Mouse (Mus musculus): ENCODE measurements around the gene Nek9. TPM values are rescaled to one million over a fixed set of nuclear protein-coding genes. Genes with fewer than 3 reads are reported as not detected.

The Nek9 gene
- polyA plus RNA-seq, 1 experiment from 2014 or later: 23.0 TPM

DNA sequence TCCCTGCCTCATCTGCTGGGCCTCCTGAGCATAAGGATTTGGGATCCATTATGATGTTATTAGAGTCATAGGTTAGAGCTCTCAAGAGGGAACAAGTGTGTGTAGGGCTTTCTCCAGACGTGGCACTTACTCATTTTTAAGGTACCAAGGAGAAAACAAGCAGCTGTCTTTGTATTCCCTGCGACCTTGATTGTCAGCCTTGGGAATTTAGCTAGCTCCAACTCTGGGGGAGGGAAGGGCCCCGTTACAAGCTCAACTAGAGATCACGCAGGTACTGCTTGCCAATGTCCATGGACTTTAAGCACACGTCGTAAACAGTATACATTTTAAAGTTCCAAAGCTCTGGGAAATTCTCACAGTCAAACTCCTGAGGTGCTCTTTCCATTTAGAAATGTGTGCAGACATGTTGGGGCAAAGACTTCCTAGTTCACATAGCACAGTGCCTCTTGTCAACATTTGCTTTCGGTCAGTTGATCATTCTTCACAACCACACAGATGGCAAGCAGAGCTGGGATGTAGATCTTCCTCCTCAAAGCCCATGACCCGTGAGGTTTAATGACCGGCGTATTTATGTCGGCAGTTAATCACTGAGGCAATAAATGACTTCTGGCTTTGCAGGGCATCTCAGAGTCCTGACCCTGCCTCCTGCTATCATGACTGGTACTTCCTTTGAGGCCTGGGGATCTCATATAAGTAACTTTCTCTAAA lies 40.9 kb downstream of the Nek9 start:
- Histone ChIP-seq H3K27ac (peak overlapping the region; percentile 80), H3K36me3 (peaks cover 43% of the 10 kb centered on the region), H3K9me3 (replicated peaks) (peaks cover 13% of the 10 kb centered on the region; the same call in 1 of the 2 replicates), H3K4me3 (replicated peaks) (no peak overlapping the region), H3K4me2 (no peak overlapping the region), H3K4me1 (peaks cover 35% of the 10 kb centered on the region), H3K9ac (no peak overlapping the region), H3K27me3 (no peaks in the 10 kb centered on the region)
- 22% methylated on average over 11 of the region's 11 CpGs for WGBS
- ATAC-seq (replicated peaks; ENCODE audit: low FRiP score): peak; percentile 85

DNA sequence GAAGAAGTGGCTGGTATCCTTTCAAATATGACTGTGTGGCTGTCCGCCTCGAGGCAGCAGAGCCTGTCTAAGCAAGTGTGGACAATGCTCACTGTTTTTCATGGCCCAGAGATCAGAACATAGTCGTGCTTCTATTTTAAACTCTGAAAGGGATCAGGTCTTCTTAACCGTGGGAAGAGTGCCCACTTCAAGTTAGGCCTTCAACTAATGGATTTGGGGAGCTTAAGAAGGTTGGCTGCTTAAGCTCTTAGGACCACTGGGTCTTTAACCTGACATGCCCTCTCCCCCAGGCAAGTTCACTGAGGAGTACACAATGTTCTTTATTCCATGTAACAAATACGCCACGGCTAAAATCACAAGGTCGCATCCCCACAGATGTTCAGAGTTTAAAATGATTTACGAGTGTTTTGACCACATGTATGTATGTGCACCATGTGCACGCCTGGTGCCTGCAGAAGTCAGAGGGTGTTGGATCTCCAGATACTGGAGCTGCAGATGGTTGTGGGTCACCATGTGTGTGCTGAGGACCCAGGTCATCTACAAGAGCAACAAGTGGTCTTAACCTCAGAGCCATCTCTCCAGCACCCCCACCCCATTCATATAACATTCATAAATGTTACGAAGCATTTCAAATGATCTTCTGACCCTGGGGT lies 41.7 kb downstream of the Nek9 start:
- H3K9me3 ChIP-seq (replicated peaks): peaks cover 16% of the 10 kb centered on the region; the same call in 1 of the 2 replicates
- 38% methylated on average over 10 of the region's 10 CpGs for WGBS
- no peaks in the 10 kb centered on the region for H3K27me3 ChIP-seq
- no peak overlapping the region for H3K9ac ChIP-seq
- H3K27ac ChIP-seq: peak overlapping the region; percentile 80
- no peak overlapping the region for H3K4me2 ChIP-seq
- H3K4me3 ChIP-seq (replicated peaks): no peak overlapping the region
- H3K36me3 ChIP-seq: peaks cover 36% of the 10 kb centered on the region
- H3K4me1 ChIP-seq: peaks cover 35% of the 10 kb centered on the region
- peak; percentile 57; the same call in 1 of the 2 replicates for ATAC-seq (replicated peaks; ENCODE audit: low FRiP score)

DNA sequence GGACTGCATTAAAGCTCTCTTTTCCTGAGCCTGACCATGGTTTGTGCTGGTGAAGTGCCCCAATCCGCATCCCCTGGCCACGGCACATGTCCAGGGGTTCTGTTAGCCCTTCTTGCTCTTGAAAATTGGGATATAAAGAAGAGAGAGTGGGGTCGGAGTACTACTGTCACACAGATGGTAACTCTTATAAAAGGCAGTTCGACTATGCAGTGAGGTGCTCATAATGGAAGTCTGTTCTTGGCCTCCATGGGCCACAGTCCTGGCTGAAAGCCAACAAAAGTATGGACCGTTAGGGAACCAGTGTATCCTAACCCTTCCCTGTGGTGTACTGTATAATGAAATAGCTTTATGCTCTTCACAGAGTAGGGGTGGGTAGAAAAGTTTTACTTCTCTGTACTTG lies 42.2 kb downstream of the Nek9 start:
- Histone ChIP-seq H3K4me3 (replicated peaks) (no peak overlapping the region), H3K9ac (no peak overlapping the region), H3K27me3 (no peaks in the 10 kb centered on the region), H3K27ac (peak overlapping the region; percentile 80; the same call in 1 of the 2 replicates), H3K4me1 (peaks cover 35% of the 10 kb centered on the region), H3K4me2 (no peak overlapping the region), H3K36me3 (peaks cover 31% of the 10 kb centered on the region), H3K9me3 (replicated peaks) (peaks cover 16% of the 10 kb centered on the region; the same call in 1 of the 2 replicates)
- ATAC-seq (replicated peaks; ENCODE audit: low FRiP score): no peak
- WGBS: 65% methylated on average over 5 of the region's 5 CpGs

DNA sequence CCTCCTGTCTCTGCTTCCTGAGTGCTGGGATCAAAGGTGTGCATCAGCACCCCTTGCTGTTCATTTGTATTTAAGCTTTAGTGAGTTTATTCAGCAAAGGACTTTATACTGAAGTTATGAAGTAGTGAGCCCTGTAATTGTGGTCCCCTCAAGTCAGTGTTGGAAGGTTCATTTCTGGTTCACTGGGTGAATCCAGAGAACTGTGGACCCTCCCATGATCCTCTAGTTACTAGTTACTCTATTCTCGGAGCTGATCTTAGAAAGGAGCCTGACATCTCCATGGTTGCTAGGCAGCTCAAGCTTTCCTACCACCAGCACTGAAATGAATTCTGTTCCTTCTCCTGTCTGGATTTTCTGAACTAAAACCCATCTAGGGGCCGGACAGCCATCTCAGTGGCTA lies 43.7 kb downstream of the Nek9 start:
- Histone ChIP-seq H3K4me3 (replicated peaks) (no peak overlapping the region), H3K27ac (no peak overlapping the region), H3K36me3 (peaks cover 17% of the 10 kb centered on the region; the same call in 1 of the 2 replicates), H3K4me2 (no peak overlapping the region), H3K9ac (no peak overlapping the region), H3K4me1 (peaks cover 39% of the 10 kb centered on the region), H3K27me3 (no peaks in the 10 kb centered on the region), H3K9me3 (replicated peaks) (peaks cover 16% of the 10 kb centered on the region; the same call in 1 of the 2 replicates)
- ATAC-seq (replicated peaks; ENCODE audit: low FRiP score): no peak
- WGBS: 99% methylated on average over 2 of the region's 2 CpGs

DNA sequence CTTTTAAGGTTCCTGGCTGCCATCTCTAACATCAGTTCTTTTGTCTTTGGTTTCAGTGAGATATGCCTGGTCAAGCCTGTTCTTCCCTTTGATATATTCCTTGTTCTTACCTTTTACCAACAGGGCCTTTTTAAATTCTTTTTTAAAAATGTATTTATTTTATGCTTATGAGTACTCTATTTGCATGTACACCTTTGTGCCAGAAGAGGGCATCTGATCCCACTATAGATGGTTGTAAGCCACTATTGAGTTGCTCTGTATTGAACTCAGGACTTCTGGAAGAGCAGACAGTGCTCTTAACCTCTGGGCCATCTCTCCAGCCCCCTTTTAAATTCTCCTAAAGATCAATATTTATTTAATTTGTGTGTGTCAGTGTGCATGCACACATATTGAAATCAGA lies 46.3 kb downstream of the Nek9 start:
- Histone ChIP-seq H3K4me1 (peaks cover 46% of the 10 kb centered on the region), H3K27me3 (peaks cover 4% of the 10 kb centered on the region; the same call in 1 of the 2 replicates), H3K4me3 (replicated peaks) (no peak overlapping the region), H3K27ac (no peak overlapping the region), H3K36me3 (peaks cover 12% of the 10 kb centered on the region; the same call in 1 of the 2 replicates), H3K4me2 (no peak overlapping the region), H3K9ac (no peak overlapping the region), H3K9me3 (replicated peaks) (peaks cover 16% of the 10 kb centered on the region; the same call in 1 of the 2 replicates)
- ATAC-seq (replicated peaks; ENCODE audit: low FRiP score): no peak

DNA sequence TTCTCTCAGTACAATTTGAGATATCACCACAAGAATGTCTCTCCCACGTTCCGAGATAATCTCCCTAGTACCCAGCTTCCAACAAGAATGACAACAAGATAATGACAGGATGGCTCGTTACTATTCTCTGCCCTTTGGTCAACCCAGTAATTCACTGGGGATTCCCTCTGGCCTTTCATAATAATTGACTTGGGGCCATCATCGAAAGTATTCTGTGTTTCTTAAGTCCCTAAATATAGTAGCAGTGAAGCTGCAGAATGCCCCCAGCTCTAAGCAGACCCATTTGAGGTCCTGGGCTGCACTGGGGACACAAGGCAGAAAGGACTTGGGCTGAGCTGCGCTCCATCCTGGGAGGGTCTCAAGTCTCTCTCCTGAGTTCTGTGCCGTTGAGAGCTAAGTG lies 46.9 kb downstream of the Nek9 start:
- H3K4me2 ChIP-seq: no peak overlapping the region; the same call in 1 of the 2 replicates
- H3K4me3 ChIP-seq (replicated peaks): no peak overlapping the region
- H3K27ac ChIP-seq: no peak overlapping the region
- peaks cover 41% of the 10 kb centered on the region for H3K4me1 ChIP-seq
- peaks cover 12% of the 10 kb centered on the region; the same call in 1 of the 2 replicates for H3K36me3 ChIP-seq
- no peak overlapping the region for H3K9ac ChIP-seq
- peaks cover 16% of the 10 kb centered on the region; the same call in 1 of the 2 replicates for H3K9me3 ChIP-seq (replicated peaks)
- peaks cover 4% of the 10 kb centered on the region; the same call in 1 of the 2 replicates for H3K27me3 ChIP-seq
- no peak for ATAC-seq (replicated peaks; ENCODE audit: low FRiP score)
- WGBS: 84% methylated on average over 6 of the region's 6 CpGs

DNA sequence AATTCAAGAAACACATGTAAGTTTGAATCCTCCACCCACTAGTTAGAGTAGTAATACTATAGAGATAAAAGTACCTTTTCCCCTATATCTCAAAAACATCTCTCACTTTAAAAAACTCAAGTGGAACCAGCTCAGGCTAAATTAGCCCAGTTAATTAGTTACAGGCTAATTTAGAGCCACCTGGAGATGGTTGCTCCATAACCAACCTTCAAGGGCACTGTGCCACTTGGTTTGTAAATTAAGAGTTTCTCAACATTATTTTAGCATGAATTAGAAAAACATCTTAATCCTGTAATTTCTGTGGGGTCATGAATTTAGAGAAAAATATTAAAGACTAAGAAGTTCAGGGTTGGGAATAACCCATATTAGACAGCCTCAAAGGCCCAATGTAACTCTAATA lies 47.6 kb downstream of the Nek9 start:
- Histone ChIP-seq H3K4me2 (peak overlapping the region; percentile 19; the same call in 1 of the 2 replicates), H3K9me3 (replicated peaks) (peaks cover 16% of the 10 kb centered on the region; the same call in 1 of the 2 replicates), H3K36me3 (peaks cover 12% of the 10 kb centered on the region; the same call in 1 of the 2 replicates), H3K27me3 (peaks cover 4% of the 10 kb centered on the region; the same call in 1 of the 2 replicates), H3K27ac (no peak overlapping the region), H3K4me3 (replicated peaks) (no peak overlapping the region), H3K9ac (no peak overlapping the region), H3K4me1 (peaks cover 34% of the 10 kb centered on the region)
- ATAC-seq (replicated peaks; ENCODE audit: low FRiP score): no peak

DNA sequence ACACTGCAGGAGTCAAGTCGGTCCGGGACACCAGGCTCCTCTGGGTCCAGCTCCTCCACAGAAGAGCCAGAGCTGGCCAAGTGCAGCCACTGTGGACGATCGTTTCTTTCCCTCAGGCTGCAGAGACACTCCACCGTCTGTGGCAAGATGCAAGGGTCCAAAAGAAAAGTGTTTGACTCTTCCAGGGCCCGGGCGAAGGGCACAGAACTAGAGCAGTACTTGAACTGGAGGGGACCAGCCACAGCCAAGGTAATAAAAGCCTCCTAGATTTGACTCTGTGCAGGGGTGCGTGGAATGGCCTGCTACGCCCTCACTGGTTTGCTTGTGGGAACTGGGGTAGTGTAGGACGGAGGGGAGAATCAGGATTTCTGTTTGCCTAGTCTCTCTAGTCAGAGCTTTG lies 48.5 kb downstream of the Nek9 start:
- Histone ChIP-seq H3K27me3 (peaks cover 4% of the 10 kb centered on the region; the same call in 1 of the 2 replicates), H3K9me3 (replicated peaks) (peaks cover 16% of the 10 kb centered on the region; the same call in 1 of the 2 replicates), H3K4me3 (replicated peaks) (0 out of 2 replicates have a peak overlapping the region, but pooled peaks have one; percentile 7), H3K4me2 (peak overlapping the region; percentile 85), H3K27ac (0 out of 2 replicates have a peak overlapping the region, but pooled peaks have one; percentile 24), H3K36me3 (peaks cover 12% of the 10 kb centered on the region; the same call in 1 of the 2 replicates), H3K4me1 (peaks cover 28% of the 10 kb centered on the region), H3K9ac (no peak overlapping the region)
- no peak for ATAC-seq (replicated peaks; ENCODE audit: low FRiP score)
- WGBS: 54% methylated on average over 10 of the region's 10 CpGs

DNA sequence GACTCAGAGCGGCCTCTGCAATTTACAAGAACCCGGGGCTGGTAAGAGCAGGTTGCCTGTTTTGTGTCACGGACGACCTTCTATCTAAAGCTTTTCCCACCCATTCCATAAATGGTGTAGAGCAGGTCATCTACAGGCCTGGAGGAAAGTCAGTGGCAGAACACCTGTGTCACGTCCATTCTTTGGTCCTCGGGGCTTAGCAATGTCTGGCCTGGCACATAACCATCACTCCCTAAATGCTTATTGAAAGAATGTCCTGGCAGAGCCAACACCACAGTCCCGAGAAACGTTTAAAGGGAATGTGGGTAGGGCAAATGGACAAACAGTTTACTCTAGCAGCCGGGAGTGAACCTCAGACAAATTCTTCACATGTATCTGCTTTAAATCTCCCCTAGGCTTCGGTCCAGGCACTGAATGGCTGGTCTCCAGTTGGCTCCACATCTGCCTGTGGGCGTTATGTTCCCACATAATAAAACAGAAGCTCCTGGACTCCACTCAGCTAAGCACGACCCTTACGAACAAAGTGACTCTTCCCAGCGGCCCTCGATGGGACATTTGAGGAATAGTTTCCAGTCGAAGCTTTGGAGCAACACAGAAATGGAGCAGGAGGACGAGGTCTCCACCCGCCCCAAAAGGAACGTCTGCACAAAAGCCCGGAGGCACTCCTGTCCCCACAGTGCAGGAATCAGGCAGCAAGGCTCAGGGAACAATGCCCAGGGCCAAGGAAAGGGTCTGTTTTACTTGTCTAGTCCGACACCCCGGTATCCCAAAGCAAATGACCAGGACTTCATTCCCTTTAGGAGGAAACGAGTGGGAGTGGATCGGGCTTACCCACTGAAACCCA lies 49.8 kb downstream of the Nek9 start:
- Histone ChIP-seq H3K9ac (peak overlapping the region; percentile 27; the same call in 1 of the 2 replicates), H3K9me3 (replicated peaks) (peaks cover 13% of the 10 kb centered on the region; the same call in 1 of the 2 replicates), H3K27me3 (peaks cover 4% of the 10 kb centered on the region; the same call in 1 of the 2 replicates), H3K4me1 (peaks cover 28% of the 10 kb centered on the region), H3K4me2 (peak overlapping the region; percentile 85), H3K36me3 (peaks cover 9% of the 10 kb centered on the region; the same call in 1 of the 2 replicates), H3K4me3 (replicated peaks) (peak overlapping the region; percentile 59), H3K27ac (peak overlapping the region; percentile 78)
- no peak; the same call in 1 of the 2 replicates for ATAC-seq (replicated peaks; ENCODE audit: low FRiP score)
- WGBS: 48% methylated on average over 24 of the region's 24 CpGs

DNA sequence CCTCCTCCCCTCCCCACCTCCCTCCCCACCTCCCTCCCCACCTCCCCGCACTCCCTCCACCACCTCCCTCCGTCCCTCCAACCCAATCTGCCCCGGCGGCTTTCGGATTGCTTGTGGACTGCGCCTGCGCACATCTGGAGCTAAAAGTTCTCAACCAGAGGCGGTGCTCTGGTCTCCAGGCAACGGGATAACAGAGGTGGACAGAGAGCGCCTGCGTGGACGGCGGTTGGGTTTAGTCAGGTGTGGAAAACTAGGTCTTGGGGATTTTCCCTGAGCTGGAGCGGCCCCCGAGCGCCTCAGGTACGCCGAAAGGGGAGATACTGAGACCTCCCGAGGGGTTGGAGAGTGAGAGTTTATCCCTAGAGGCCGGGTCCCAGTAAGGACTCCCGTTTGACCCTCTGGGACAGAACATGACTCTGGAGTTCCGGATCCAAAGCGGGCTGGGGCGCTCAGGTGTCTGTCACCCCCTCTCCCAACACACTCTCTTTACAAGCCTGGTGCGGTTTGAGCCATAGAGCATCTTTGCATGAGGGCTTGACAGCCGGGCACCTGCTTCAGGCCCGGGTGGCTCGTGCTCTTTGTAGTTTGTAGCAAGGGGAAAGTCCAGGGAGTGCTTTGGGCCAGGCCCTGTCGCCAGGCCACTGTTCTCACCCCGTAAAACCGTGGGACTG lies 50.5 kb downstream of the Nek9 start, which contains the start of gene Zc2hc1c:
Gene Zc2hc1c, plus strand, starts transcription at position 106 of the 671 bp plus-strand sequence.
- Histone ChIP-seq H3K27ac (peak within 1 kb of the TSS; percentile 78), H3K9ac (peak within 1 kb of the TSS; percentile 57), H3K4me1 (peaks cover 28% of the 10 kb centered on the region), H3K4me2 (peak within 1 kb of the TSS; percentile 85), H3K36me3 (peaks cover 3% of the 10 kb centered on the region; the same call in 1 of the 2 replicates), H3K9me3 (replicated peaks) (0 out of 2 replicates have a peak, but pooled peaks cover 6% of the 10 kb centered on the region), H3K27me3 (peaks cover 4% of the 10 kb centered on the region; the same call in 1 of the 2 replicates), H3K4me3 (replicated peaks) (peak within 1 kb of the TSS; percentile 59)
- WGBS: 3% methylated on average over 30 of the region's 31 CpGs
- ATAC-seq (replicated peaks; ENCODE audit: low FRiP score): peak; percentile 90

Measured in kidney, embryonic 15.5 days (tissue).